Mouse (Mus musculus) hindbrain, postnatal 0 days (tissue): ENCODE measurements around the gene Itga9. TPM values are rescaled to one million over a fixed set of nuclear protein-coding genes. Genes with fewer than 3 reads are reported as not detected.

Experiments
- ATAC-seq: fragments of 200-750 bp; cut with Nextera tagmentation; 2 replicates; pipeline ENCODE4 v1.8.0; 2017; ENCODE audit warnings: mild to moderate bottlenecking, moderate TSS enrichment, moderate library complexity
- DNase-seq: peaks from one replicate; pipeline ENCODE4 v3.0.0-alpha.2; 2015; ENCODE audit warnings: low spot score
- H3K27ac ChIP-seq: fragments of 300-500 bp; sonication (generic); 2 replicates; pipeline ENCODE4 v1.5.1; 2014; ENCODE audit warnings: mild to moderate bottlenecking
- H3K27me3 ChIP-seq: fragments of 300-500 bp; sonication (generic); 2 replicates; pipeline ENCODE4 v1.6.1; 2014; ENCODE audit warnings: low read length, mixed read lengths; ENCODE audit not compliant: insufficient read depth
- H3K36me3 ChIP-seq: fragments of 300-500 bp; sonication (generic); 2 replicates; pipeline ENCODE4 v1.6.1; 2014; ENCODE audit warnings: low read length, mixed read lengths; ENCODE audit not compliant: insufficient read depth
- H3K4me1 ChIP-seq: fragments of 300-500 bp; sonication (generic); 2 replicates; pipeline ENCODE4 v1.6.1; 2014; ENCODE audit warnings: antibody characterized with exemption, low read length, mixed read lengths; ENCODE audit not compliant: insufficient read depth
- H3K4me2 ChIP-seq: fragments of 300-500 bp; sonication (generic); 2 replicates; pipeline ENCODE4 v1.6.1; 2014; ENCODE audit warnings: low read depth, mild to moderate bottlenecking, low read length, moderate library complexity, mixed read lengths
- H3K4me3 ChIP-seq: fragments of 300-500 bp; sonication (generic); 2 replicates; pipeline ENCODE4 v1.5.1; 2014; ENCODE audit warnings: low read length
- H3K9ac ChIP-seq: fragments of 300-500 bp; sonication (generic); replicated peaks from 2 replicates; pipeline ENCODE4 v1.6.1; 2014; ENCODE audit warnings: mild to moderate bottlenecking, low read length, moderate library complexity, mixed read lengths
- H3K9me3 ChIP-seq: fragments of 300-500 bp; sonication (generic); 2 replicates; pipeline ENCODE4 v1.6.1; 2016; ENCODE audit warnings: low read length, mixed read lengths
- CTCF ChIP-seq: IDR thresholded peaks from 2 replicates; pipeline ENCODE4 v1.5.1; 2016; ENCODE audit warnings: antibody characterized with exemption, control low read depth, low read depth
- WGBS: fragments of 180-500 bp; shearing (Covaris S2); extraction: QIAGEN DNeasy Blood & Tissue Kit; methylation state at CpG from one replicate; pipeline ENCODE4 v1.1.7; 2014; 5-methylcytosine and 5-hydroxymethylcytosine counted together
- polyA plus RNA-seq: library from polyadenylated mRNA; unstranded; fragments of >200 nt; fragmentation: Nextera tagmentation; extraction: Ambion mirVana; gene quantifications from 2 replicates; pipeline ENCODE4 v1.2.1, GENCODE M21; 2015
- total RNA-seq: library from RNA; depleted of rRNA; stranded (reverse); fragments of >200 nt; gene quantifications from 2 replicates; pipeline ENCODE4 v1.2.3, GENCODE M21; 2014

Gene Itga9
- total and polyA plus RNA-seq, 2 experiments from 2014 or later, result 1.5 to 4.4 TPM

DNA sequence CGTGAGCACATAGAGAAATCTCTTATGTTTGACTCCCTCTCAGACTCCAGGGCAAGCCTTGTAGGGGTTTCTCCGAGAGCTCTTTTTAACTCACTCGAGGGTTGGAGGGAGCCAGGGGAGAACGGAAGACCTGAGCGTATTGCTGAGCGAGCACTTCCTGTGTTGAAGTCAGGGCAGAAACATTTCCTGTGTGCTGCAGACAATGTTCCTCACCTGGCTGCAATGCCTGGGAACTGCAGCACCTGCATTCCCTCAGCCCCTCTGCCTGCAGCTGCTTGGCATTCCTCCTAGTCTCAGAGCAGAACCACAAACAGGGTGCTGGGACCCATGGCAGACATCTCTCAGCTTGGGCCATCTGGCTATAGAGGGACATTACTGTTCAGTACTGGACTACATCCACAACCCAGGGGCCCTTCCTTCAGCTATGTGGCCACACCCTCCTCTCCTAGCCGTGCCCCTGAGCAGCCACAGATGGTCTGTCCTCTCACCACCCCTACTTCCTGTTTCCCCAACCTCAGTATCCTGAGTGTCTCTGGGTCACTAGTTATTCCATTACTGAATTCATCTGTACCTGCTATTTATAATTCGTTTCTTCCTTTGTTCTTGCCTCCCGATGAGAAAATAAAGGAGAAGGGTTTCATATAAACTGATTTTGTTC, 109.6 kb downstream of the Itga9 start:
- no peaks in the 10 kb centered on the region for H3K4me1 ChIP-seq
- H3K36me3 ChIP-seq, result no peaks in the 10 kb centered on the region
- no peaks in the 10 kb centered on the region for H3K27me3 ChIP-seq
- DNase-seq (no peak), ATAC-seq (no peak)
- H3K4me3 ChIP-seq, result no peak overlapping the region
- H3K9me3 ChIP-seq, result no peaks in the 10 kb centered on the region
- TF ChIP-seq CTCF, result 0 out of 2 replicates have a peak, but pooled peaks have one; percentile 3
- H3K27ac ChIP-seq, result no peak overlapping the region
- no peak overlapping the region for H3K4me2 ChIP-seq
- 87% methylated on average over 9 of the region's 9 CpGs for WGBS
- no peak overlapping the region for H3K9ac ChIP-seq

- no peak for TF ChIP-seq CTCF
- peak; percentile 57 for DNase-seq
- H3K27me3 ChIP-seq, result no peaks in the 10 kb centered on the region
- H3K27ac ChIP-seq, result no peak overlapping the region
- no peak overlapping the region for H3K9ac ChIP-seq
- no peak overlapping the region for H3K4me3 ChIP-seq
- H3K9me3 ChIP-seq, result no peaks in the 10 kb centered on the region
- H3K36me3 ChIP-seq, result no peaks in the 10 kb centered on the region
- no peak overlapping the region for H3K4me2 ChIP-seq
- no peaks in the 10 kb centered on the region for H3K4me1 ChIP-seq
- WGBS, result 43% methylated on average over 3 of the region's 3 CpGs
- no peak for ATAC-seq
Measured at GRCm38 (mm10) chr9:118717436-118717835, 110.9 kb downstream of the Itga9 start.

DNA sequence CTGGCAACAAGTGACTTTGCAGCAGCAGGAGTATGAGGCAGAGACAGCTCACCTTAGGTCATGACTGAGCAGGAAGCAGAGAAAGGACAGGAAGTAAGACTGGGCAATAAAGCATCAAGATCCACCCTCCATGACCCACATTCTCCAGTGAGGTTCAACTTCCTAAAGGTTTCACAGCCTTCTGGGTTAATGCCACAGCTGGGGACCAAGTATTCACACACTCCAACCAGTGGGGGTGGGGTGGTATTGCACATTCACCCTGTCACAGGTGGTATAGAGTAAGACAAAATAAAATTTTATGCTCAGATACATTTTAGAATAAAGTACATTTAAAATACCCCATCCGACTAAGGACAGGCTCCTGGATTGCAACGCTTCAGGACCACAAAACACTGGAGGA, 112.0 kb downstream of the Itga9 start:
- Histone ChIP-seq H3K27ac (no peak overlapping the region), H3K4me1 (no peaks in the 10 kb centered on the region), H3K4me2 (no peak overlapping the region), H3K36me3 (no peaks in the 10 kb centered on the region), H3K9ac (no peak overlapping the region), H3K4me3 (no peak overlapping the region), H3K27me3 (no peaks in the 10 kb centered on the region), H3K9me3 (no peaks in the 10 kb centered on the region)
- WGBS, result 99% methylated on average over 2 of the region's 2 CpGs
- no peak for TF ChIP-seq CTCF
- DNase-seq, result no peak
- ATAC-seq, result no peak

DNA sequence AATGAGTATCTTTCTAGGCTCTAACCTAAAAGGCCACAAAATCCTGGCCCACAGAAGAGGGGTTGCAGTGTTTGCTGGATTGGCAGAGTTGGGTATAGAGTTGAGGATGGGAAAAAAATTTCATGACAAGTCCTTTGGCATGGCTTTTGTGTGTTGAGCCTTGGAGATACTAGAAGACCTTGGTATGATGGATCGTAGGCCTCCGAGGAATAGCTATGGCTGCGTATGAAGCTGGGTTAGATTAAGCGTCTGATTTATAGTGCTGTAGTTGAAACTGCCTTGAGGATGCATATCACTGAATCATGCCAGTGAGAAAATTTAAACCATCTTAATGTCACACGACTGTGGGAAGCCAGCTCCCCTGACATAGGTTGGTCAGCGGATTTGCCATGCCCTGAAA, 114.6 kb downstream of the Itga9 start:
- Histone ChIP-seq H3K36me3 (no peaks in the 10 kb centered on the region), H3K9ac (no peak overlapping the region), H3K27me3 (no peaks in the 10 kb centered on the region), H3K9me3 (no peaks in the 10 kb centered on the region), H3K4me3 (no peak overlapping the region), H3K4me1 (no peaks in the 10 kb centered on the region), H3K27ac (no peak overlapping the region), H3K4me2 (no peak overlapping the region)
- no peak for DNase-seq
- ATAC-seq, result no peak
- 98% methylated on average over 6 of the region's 6 CpGs for WGBS
- no peak for TF ChIP-seq CTCF

DNA sequence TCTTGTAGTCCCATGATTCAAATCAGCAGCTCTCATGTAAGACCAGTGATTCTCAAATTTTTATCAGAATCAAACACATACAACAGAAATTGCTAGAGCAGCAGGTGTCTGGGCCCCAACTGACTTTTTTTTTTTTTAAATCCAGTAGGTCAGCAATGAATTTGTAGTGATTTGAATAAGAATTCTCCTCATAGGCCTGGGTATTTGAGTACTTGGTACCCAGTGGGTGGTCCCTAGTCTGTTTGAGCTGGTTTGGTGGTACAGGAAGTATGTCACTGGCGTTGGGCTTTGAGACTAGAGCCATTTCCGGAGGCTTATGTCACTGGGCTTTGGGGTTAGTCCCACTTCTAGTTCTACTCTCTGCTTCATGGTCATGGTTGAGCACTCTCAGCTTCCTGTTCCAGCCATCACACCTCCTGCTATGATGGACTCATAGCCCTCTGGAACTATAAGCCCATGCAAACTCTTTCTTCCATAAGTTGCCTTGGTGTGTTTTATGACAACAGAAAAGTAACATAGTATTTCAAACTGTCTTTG, 116.4 kb downstream of the Itga9 start:
- Histone ChIP-seq H3K9me3 (no peaks in the 10 kb centered on the region), H3K27ac (no peak overlapping the region), H3K4me2 (no peak overlapping the region), H3K4me3 (no peak overlapping the region), H3K27me3 (no peaks in the 10 kb centered on the region), H3K9ac (no peak overlapping the region), H3K36me3 (no peaks in the 10 kb centered on the region), H3K4me1 (no peaks in the 10 kb centered on the region)
- 93% methylated on average over 2 of the region's 2 CpGs for WGBS
- DNase-seq (no peak), ATAC-seq (no peak)
- no peak for TF ChIP-seq CTCF

- no peaks in the 10 kb centered on the region for H3K9me3 ChIP-seq
Measured at GRCm38 (mm10) chr9:118725128-118725527, 118.6 kb downstream of the Itga9 start.

DNA sequence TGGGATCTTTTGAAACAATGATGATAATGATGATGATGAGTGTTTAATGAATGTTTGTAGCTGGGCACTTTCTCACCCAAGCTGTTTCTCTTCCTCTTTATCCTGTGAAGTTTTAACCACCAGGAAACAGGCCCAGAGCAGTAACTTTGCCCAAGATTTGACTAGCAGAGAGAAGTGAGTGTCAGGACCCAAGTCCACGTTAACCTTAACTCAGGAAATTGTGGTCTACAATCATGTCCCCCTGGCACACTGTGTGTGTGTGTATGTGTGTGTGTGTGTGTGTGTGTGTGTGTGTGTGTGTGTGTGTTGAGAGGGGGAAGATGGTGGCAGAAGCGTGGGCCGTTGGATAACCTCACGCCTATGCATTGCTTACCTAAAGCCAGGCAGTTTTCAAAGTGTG, 120.1 kb downstream of the Itga9 start:
- Histone ChIP-seq H3K9me3 (no peaks in the 10 kb centered on the region), H3K27ac (no peak overlapping the region), H3K4me3 (no peak overlapping the region), H3K4me1 (no peaks in the 10 kb centered on the region), H3K36me3 (no peaks in the 10 kb centered on the region), H3K9ac (no peak overlapping the region), H3K27me3 (no peaks in the 10 kb centered on the region), H3K4me2 (no peak overlapping the region)
- WGBS, result 90% methylated on average over 4 of the region's 4 CpGs
- no peak for TF ChIP-seq CTCF
- no peak for ATAC-seq
- no peak for DNase-seq

More at GRCm38 (mm10) chr9:118725128-118725527, 118.6 kb downstream of the Itga9 start:
- H3K36me3 ChIP-seq, result no peaks in the 10 kb centered on the region
- H3K27me3 ChIP-seq, result no peaks in the 10 kb centered on the region
- ATAC-seq, result no peak
- no peak overlapping the region for H3K27ac ChIP-seq
- DNase-seq, result no peak
- no peak overlapping the region for H3K9ac ChIP-seq
- no peak for TF ChIP-seq CTCF
- no peaks in the 10 kb centered on the region for H3K4me1 ChIP-seq
- WGBS, result 79% methylated on average over 9 of the region's 9 CpGs
- no peak overlapping the region for H3K4me2 ChIP-seq
- no peak overlapping the region for H3K4me3 ChIP-seq
